Mouse (Mus musculus) 416B (cell line): ENCODE measurements around the gene B3galnt1.

Experiments used
- DNase-seq: peaks from one replicate; pipeline ENCODE4 v3.0.0; 2011; ENCODE audit warnings: low read depth

B3galnt1 gene

DNA sequence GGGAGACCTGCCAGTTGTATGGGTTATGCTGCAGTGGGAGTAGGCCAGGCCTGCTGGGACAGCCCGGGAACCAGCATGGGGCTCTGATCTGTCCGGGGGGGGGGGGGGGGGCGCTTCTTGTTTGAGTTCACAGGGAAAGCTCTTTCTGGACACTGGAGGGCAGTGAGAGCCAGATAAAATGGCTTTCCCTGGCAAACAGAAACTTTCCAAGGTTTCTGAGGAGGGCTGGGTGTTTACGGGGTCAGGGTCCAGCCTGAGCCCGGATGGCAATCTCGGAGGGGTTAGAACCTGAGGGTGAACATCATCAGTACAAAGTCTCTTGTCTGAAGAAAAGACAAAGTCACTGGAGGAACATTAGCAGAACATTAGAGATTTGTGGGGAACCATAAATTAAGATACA is 35.4 kb downstream of the B3galnt1 start:
- no peak for DNase-seq

GRCm38 (mm10) chr3:69561686-69562085 is 37.1 kb downstream of the B3galnt1 start:
- no peak for DNase-seq

GRCm38 (mm10) chr3:69559975-69560330 is 38.8 kb downstream of the B3galnt1 start:
- peak; percentile 46 for DNase-seq

- no peak for DNase-seq
These were observed 39.3 kb downstream of the B3galnt1 start for GRCm38 (mm10) chr3:69559316-69559974.

- no peak for DNase-seq
These were observed 42.5 kb downstream of the B3galnt1 start for GRCm38 (mm10) chr3:69556092-69556778.

- DNase-seq, result no peak
These were observed 43.2 kb downstream of the B3galnt1 start for GRCm38 (mm10) chr3:69555511-69555910.

DNA sequence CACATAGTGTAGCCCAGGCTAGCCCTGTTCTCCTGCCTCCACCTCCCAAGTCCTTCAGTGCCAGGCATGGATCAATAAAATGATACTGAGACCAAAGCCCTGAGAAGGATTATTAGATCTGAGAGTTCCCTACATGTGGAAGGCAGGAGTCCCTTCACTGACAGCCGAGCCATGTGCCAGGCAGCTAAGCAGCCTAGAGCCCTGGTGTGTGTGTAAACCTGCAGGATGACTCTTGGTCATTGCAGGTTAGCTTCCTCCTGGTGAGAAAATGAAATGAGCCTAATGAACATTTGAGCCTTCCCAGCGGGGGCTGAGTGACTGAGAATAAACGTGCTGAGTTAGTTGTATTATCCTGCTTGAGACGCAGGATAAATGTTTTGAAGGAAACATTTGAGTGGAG is 49.2 kb downstream of the B3galnt1 start:
- DNase-seq, result no peak

DNA sequence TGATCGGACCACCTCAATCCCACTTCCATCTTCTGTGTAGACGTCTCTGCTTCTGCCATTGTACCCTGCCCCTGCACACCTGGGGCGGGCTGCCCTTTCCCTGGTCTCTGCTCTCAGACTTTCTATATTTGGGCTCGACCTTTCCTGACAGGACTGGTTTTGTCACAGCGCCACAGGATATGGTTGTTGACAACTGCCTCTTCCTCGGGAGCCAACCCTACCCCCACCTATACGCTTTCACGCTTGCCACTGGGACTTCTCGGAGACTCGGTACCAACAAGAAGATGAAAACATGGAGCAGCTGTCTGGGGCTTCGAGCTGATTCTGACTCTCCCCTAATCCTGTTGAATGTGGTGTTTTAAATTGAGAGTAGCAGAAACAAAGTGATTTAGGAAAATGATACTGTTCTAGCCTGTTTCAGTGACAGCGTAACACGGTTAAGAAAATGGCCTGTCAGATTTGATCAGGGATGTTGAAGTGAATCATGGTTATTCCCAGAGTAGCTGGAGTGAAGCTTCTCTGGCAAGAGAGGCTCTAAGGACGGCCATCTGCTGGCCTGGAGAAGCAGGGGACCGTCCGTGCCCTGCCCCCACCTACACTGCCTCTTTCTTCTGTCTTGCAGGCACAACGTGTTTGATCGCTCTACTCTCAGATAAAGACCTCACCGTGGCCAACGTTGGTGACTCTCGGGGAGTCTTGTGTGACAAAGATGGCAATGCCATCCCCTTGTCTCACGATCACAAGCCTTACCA is 49.9 kb downstream of the B3galnt1 start:
- DNase-seq, result no peak

- DNase-seq, result no peak
These were observed 53.7 kb downstream of the B3galnt1 start for GRCm38 (mm10) chr3:69545017-69545416.

DNA sequence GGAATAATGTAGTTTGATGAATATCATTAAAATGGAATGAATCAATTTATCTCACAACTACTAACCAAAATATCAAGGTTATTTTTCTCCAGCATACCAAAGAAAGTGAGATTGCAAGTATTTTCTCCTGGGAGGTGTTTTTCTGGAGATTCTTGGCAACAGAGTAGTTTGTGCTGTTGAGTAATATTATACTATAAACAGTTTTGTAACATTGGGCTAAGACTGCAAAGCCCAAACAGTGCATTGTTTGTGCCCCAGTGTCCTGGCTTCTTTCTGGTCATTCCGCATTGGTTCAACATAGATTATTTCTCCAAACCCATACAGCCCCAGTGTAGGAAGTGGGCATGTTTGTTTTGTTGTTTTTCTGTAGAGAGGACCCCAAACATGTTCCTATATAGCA is 55.0 kb downstream of the B3galnt1 start:
- DNase-seq, result no peak

- DNase-seq, result no peak
These were observed 55.8 kb downstream of the B3galnt1 start for GRCm38 (mm10) chr3:69542962-69543361.

DNA sequence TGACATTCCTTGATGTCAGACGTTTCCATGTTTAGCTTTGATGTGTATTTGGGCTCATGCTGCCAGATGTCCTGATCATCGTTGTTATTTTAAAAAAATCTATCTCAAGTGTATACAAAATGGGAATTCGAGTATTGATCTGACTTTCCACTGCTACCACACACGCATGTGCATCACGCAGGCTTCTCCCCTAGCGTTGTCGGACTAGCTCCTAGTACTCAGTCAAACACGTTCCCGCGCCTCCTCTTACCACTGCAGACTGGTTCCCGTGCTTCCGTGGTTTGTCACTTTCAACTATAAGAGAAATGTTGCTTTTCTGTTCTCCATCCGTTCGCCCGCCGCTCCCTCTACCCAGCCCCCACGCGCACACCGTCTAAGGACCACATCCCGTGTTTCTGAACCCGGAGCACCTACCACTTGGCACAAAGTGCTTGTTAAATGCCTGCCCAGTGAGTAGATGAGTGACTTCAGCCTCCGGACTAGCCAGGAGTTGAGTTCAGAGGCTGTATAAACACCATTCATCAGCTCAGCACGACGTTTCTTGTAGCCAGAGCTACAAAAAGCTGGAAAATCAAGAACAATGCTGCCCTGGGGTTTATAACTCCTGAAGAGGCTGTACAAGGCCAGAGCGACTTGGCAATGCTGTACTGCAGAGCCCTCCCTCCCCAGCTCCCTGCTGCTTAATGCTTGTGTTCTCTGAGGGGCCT is 62.7 kb downstream of the B3galnt1 start:
- no peak for DNase-seq

- no peak for DNase-seq
These were observed 63.3 kb downstream of the B3galnt1 start for GRCm38 (mm10) chr3:69535486-69535885.

DNA sequence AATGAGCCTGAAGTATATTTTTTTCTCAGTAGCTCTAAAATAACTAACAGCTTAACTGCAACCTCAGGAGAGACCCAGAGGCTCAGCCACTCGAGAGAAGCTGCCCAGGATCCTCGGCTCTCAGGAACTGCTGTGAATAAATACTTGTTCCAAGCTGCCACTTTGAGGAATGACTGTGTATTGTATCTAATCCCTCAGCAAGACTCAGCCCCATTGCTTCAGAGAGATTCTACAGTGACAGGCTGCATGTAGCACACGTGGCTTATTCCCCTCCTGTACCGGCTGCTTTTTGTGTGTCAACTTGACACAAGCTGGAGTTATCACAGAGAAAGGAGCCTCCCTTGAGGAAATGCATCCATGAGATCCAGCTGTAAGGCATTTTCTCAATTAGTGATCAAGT is 66.1 kb downstream of the B3galnt1 start:
- no peak for DNase-seq

- no peak for DNase-seq
These were observed 67.2 kb downstream of the B3galnt1 start for GRCm38 (mm10) chr3:69531511-69531910.

DNA sequence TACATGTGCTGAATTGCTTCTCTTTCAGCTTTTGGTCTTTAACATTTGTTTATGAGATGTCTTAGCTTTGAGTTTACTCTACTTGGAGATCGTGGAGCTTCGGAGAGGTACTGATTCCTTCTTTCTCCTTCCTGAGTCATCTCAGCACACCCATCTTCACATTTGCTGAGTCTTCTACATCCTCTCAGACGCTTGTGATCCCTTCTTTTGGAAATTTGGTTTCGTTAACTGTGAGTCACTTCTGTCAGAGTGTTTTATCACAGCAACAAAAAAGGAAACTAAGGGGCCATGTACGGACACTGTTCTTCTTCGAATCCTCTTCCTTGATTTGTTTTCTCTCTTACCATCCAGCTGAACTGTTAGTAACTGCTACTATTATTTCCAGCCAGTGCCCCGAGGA is 69.2 kb downstream of the B3galnt1 start:
- DNase-seq, result no peak

DNA sequence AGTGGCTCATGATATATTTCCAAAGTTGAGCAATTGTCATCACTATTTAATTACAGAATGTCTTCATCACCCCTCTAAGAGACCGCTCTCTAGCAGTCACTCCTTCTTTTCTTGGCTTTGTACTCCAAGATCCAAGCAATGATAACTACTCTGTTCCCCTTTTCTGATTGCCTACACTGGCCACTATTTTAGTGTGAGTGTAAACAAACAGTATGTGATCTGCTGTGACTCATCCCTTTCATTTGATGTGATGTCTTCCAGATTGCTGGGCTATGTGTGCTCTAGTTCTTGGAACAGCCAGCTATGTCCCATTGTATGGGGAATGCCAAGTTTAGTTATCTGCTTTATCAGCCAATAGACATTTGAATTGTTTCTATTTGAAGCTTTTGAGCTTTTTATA is 71.4 kb downstream of the B3galnt1 start:
- DNase-seq, result peak; percentile 54

GRCm38 (mm10) chr3:69525072-69525529 is 73.7 kb downstream of the B3galnt1 start:
- DNase-seq, result peak; percentile 68

DNA sequence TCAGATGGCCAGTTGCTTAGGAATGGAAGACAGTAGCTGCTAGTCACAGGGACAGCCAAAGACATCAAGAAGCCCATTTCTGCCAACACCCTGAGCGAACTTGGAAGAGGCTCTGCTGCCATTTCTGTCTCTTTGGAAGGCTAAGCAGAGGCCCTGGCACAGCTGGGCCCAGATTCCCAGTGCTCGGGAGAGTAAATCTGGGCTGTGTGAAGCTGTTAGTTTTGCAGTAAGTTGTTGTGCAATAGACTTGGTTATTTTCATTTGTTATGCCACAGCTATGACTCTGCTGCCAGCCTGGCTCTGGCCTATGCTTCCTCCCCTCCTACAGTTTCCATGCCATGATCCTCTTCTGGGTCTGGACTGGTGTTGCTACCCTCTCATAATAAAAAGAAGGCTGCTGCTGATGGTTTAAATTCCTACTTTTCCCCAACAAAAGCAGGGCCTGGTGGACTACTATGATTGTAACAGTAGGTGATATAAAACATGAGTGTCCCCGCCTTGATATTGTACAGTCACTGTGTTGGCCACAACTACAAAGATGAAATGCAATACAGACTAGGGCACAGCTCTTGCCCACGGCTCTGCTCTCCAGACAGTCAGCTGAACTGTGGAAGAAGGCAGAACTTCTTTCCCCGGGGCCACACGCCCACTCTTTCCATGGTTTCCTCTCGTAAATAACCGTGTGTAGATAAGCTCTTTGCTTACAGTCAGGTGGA is 74.2 kb downstream of the B3galnt1 start:
- DNase-seq, result peak; percentile 60
